Mouse (Mus musculus) G1E (cell line): ENCODE data around the gene 1190007I07Rik. TPM values are rescaled to one million over a fixed set of nuclear protein-coding genes. Genes with fewer than 3 reads are reported as not detected.

ENCODE experiments used
- ATAC-seq: 2 replicates; pipeline ENCODE4 v1.8.0; 2016; ENCODE audit warnings: mild to moderate bottlenecking; ENCODE audit not compliant: insufficient number of reproducible peaks, poor library complexity, low FRiP score, severe bottlenecking; ENCODE audit errors: extremely low read depth
- DNase-seq: peaks from one replicate; pipeline ENCODE4 v3.0.0; 2012; ENCODE audit warnings: low spot score
- H3K27me3 ChIP-seq: 2 replicates; pipeline ENCODE4 v1.6.1; 2012; ENCODE audit warnings: mild to moderate bottlenecking, low read length, inconsistent platforms; ENCODE audit not compliant: insufficient read depth
- H3K36me3 ChIP-seq: replicated peaks from 2 replicates; pipeline ENCODE3; 2012; ENCODE audit warnings: mild to moderate bottlenecking, inconsistent platforms
- H3K4me1 ChIP-seq: 2 replicates; pipeline ENCODE4 v1.6.1; 2012; ENCODE audit warnings: low read depth, low read length, inconsistent platforms, mixed read lengths; ENCODE audit not compliant: insufficient read depth
- H3K4me3 ChIP-seq: 2 replicates; pipeline ENCODE4 v1.5.1; 2012; ENCODE audit warnings: low read depth, mild to moderate bottlenecking, inconsistent platforms, low read length, moderate library complexity, mixed read lengths
- H3K9me3 ChIP-seq: replicated peaks from 2 replicates; pipeline ENCODE4 v1.6.1; 2012; ENCODE audit warnings: inconsistent platforms
- CTCF ChIP-seq: IDR thresholded peaks from 2 replicates; pipeline ENCODE4 v1.5.1; 2012; ENCODE audit warnings: low read depth, low read length, inconsistent platforms, mixed read lengths
- GATA1 ChIP-seq: IDR thresholded peaks from 2 replicates; pipeline ENCODE4 v1.6.1; 2012; ENCODE audit warnings: borderline replicate concordance, low read length, inconsistent platforms, mixed read lengths
- GATA2 ChIP-seq: IDR thresholded peaks from 2 replicates; pipeline ENCODE4 v1.6.1; 2012; ENCODE audit warnings: low read depth, low read length, inconsistent platforms, borderline replicate concordance
- POLR2AphosphoS5 ChIP-seq: IDR thresholded peaks from 2 replicates; pipeline ENCODE4 v1.6.1; 2012; ENCODE audit warnings: low read depth, low read length, inconsistent platforms; ENCODE audit not compliant: insufficient replicate concordance
- TAL1 ChIP-seq: conservative IDR thresholded peaks from 2 replicates; pipeline ENCODE4 v1.6.1; 2012; ENCODE audit warnings: low read depth, low read length, inconsistent platforms, mixed read lengths
- polyA plus RNA-seq: library from polyadenylated mRNA; stranded (reverse); fragments of >175 nt; gene quantifications from 2 replicates; pipeline ENCODE4 v1.2.3, GENCODE M21; 2012
- total RNA-seq, 2 experiments: library from RNA; stranded (forward) in 1 of 2; stranded (reverse) in 1 of 2; fragments of 200-1000 nt in 1 of 2; fragments of >200 nt in 1 of 2; fragmentation: Nextera tagmentation in 1 of 2; gene quantifications; 2 replicates each; pipeline ENCODE4 v1.2.3; 2014 to 2017

Gene 1190007I07Rik
- total RNA-seq (2014; fragmentation: Nextera tagmentation) = 4.1 and 10.5 TPM in 2 replicates
- 54.8 and 55.8 TPM in 2 replicates for total RNA-seq (2017)
- 58.5 and 59.5 TPM in 2 replicates for polyA plus RNA-seq

- peak; percentile 60 for DNase-seq
- TF ChIP-seq CTCF (no peak), POLR2AphosphoS5 (no peak), GATA2 (no peak)
- peak within 1 kb of the TSS; percentile 82 for H3K4me3 ChIP-seq
- ATAC-seq = peak; percentile 66
- no peaks in the 10 kb centered on the region for H3K27me3 ChIP-seq
- no peaks in the 10 kb centered on the region for H3K36me3 ChIP-seq
- H3K9me3 ChIP-seq = no peaks in the 10 kb centered on the region
- H3K4me1 ChIP-seq = peaks cover 9% of the 10 kb centered on the region
Observed at GRCm38 (mm10) chr10:82622671-82623552, at the start of gene 1190007I07Rik. Gene 1190007I07Rik (minus strand): TSS chr10:82623228.

DNA sequence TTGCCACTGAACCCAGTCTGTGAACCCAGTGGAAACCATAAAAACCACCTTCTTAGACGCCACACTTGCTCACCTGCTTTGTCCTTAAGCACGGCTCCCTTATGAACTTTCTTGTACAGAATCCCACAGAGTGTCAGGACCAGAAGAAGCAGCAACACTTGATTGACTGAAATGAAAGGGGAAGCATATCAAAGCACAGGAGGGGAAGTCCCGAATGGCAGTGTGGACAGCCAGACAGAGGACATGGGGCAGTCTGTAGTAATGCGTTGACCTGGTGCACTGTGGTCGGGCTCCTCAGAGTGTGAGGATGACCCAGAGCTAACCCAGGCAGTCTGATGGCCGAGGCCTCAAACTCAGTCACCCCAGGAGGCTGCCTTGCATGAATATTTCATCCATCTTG is 47.2 kb upstream of the 1190007I07Rik start:
- Histone ChIP-seq H3K27me3 (peaks cover 10% of the 10 kb centered on the region; the same call in 1 of the 2 replicates), H3K9me3 (no peaks in the 10 kb centered on the region), H3K4me1 (peaks cover 4% of the 10 kb centered on the region), H3K36me3 (no peaks in the 10 kb centered on the region), H3K4me3 (no peak overlapping the region)
- TF ChIP-seq TAL1 (no peak), CTCF (no peak), GATA2 (no peak), POLR2AphosphoS5 (no peak), GATA1 (no peak)
- ATAC-seq (no peak), DNase-seq (no peak)

DNA sequence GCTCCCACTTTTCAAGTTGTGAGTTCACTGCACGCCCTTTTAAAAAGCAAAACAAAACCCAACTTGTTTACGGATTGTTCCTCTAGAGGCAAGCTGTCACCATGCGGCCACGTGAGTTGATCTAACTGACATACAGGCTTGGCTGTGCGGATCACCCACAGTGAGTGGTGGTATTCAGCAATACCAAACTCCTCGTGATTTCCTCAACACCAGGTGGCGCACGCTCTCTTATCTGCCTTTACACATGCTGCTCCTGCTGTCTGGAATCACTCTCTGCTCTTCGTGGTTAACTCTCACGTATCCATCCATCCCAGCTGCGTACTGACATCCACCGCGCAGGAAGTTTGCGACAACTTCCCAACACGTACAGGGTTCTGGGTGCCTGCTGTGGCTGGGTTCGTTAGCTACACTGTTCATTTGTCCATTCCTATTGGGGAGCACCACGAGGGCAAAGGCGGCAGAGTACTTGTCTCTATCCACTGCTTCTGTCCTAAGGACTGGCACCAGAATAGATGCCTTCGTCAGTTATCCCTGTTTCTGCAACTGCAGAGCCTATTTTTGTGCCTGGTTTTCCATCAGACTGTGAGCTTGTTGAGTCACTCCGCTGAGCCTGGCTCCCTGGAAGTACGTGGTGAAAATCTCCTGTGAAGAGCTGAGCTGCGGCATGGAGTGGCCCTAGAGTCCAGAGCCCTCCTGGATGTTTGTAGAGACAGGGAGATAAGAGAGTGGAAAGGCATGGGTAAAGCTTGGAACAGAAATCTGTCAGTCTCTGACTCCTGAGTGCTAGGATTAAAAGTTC is 43.6 kb upstream of the 1190007I07Rik start:
- DNase-seq (peak; percentile 58), ATAC-seq (peak; percentile 95)
- H3K36me3 ChIP-seq = no peaks in the 10 kb centered on the region
- no peaks in the 10 kb centered on the region for H3K9me3 ChIP-seq
- H3K4me3 ChIP-seq = peak overlapping the region; percentile 29; the same call in 1 of the 2 replicates
- peaks cover 15% of the 10 kb centered on the region for H3K4me1 ChIP-seq
- H3K27me3 ChIP-seq = peaks cover 13% of the 10 kb centered on the region
- TF ChIP-seq GATA2 (no peak), GATA1 (no peak), CTCF (peak; percentile 47), POLR2AphosphoS5 (no peak), TAL1 (peak; percentile 46; the same call in 1 of the 2 replicates)

DNA sequence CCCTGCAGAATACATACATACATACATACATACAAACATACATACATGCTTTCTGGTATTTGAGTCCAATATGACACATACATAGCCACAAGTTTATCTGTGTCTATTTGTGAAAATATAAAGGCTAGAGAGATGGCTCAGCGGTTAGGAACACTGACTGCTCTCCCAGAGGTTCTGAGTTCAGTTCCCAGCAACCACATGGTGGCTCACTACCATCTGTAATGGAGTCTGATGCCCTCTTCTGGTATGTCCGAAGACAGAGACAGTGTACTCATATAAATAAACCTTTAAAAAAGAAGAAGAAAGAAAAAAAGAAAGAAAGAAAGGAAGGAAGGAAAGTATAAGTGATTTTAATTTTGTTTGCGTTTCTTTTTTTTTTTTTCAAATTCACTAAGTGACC is 42.9 kb upstream of the 1190007I07Rik start:
- H3K9me3 ChIP-seq = no peaks in the 10 kb centered on the region
- no peak for ATAC-seq
- H3K36me3 ChIP-seq = no peaks in the 10 kb centered on the region
- H3K4me3 ChIP-seq = no peak overlapping the region
- DNase-seq = no peak
- H3K4me1 ChIP-seq = peaks cover 15% of the 10 kb centered on the region
- no peak for TF ChIP-seq GATA1
- no peak for TF ChIP-seq POLR2AphosphoS5
- TF ChIP-seq GATA2 = no peak
- TF ChIP-seq CTCF = no peak
- no peak for TF ChIP-seq TAL1
- peaks cover 13% of the 10 kb centered on the region for H3K27me3 ChIP-seq

GRCm38 (mm10) chr10:82663289-82663688 is 40.3 kb upstream of the 1190007I07Rik start:
- DNase-seq (no peak), ATAC-seq (no peak)
- TF ChIP-seq GATA1 = no peak
- TF ChIP-seq GATA2 = no peak
- TF ChIP-seq POLR2AphosphoS5 = no peak
- no peak for TF ChIP-seq TAL1
- no peak for TF ChIP-seq CTCF
- Histone ChIP-seq H3K9me3 (no peaks in the 10 kb centered on the region), H3K4me3 (no peak overlapping the region), H3K36me3 (no peaks in the 10 kb centered on the region), H3K4me1 (peaks cover 15% of the 10 kb centered on the region), H3K27me3 (peaks cover 14% of the 10 kb centered on the region)
